Mouse (Mus musculus): ENCODE measurements around the gene Srsf3. TPM values are rescaled to one million over a fixed set of nuclear protein-coding genes. Genes with fewer than 3 reads are reported as not detected.

The Srsf3 gene
- total RNA-seq, 2 experiments from 2014 or later = 224 to 227 TPM

Other genes with a start within 250 kb of the Srsf3 start
- gene Brpf3, start 231.5 kb upstream of the Srsf3 start, total RNA-seq (2021) = 10 to 100 TPM; 22.8 to 25.9 TPM
- gene Pnpla1, start 174.2 kb upstream of the Srsf3 start, total RNA-seq (2021) = under 1 TPM in 1 of 2 experiments, not detected in 1; 0.07 TPM
- under 1 TPM in 1 of 2 experiments, not detected in 1; 0.12 TPM for gene 4930539E08Rik, start 117.3 kb upstream of the Srsf3 start, total RNA-seq (2021)
- not detected for gene Pxt1, start 88.8 kb upstream of the Srsf3 start, total RNA-seq (2021)
- gene Kctd20, start 80.7 kb upstream of the Srsf3 start, total RNA-seq (2021) = 10 to 100 TPM; 63.1 to 65.3 TPM
- 10 to 100 TPM; 64.3 to 67.4 TPM for gene Stk38, start 24.6 kb upstream of the Srsf3 start, total RNA-seq (2021)
- 10 to 100 TPM; 55.9 to 57.1 TPM for gene Cdkn1a, start 58.3 kb downstream of the Srsf3 start, total RNA-seq (2021)
- gene Rab44, start 81.5 kb downstream of the Srsf3 start, total RNA-seq (2021) = under 1 TPM; 0.47 to 0.57 TPM
- 1 to 10 TPM; 5.9 to 8.4 TPM for gene Cpne5, start 205.5 kb downstream of the Srsf3 start, total RNA-seq (2021)
- gene Ppil1, start 231.6 kb downstream of the Srsf3 start, total RNA-seq (2021) = 10 to 100 TPM; 39.5 to 39.6 TPM
- 100 to 1,000 TPM; 158 to 161 TPM for gene BC004004, start 236.2 kb downstream of the Srsf3 start, total RNA-seq (2021)

Data from heart, postnatal 4 days (tissue).